Mouse (Mus musculus) left cerebral cortex, adult 2 months (tissue): ENCODE data around the gene Elmo1. TPM values are rescaled to one million over a fixed set of nuclear protein-coding genes. Genes with fewer than 3 reads are reported as not detected.

Source experiments
- DNase-seq, 2 experiments: peaks; one replicate each; pipeline ENCODE4 v3.0.0; 2021 to 2022; ENCODE audit warnings: low spot score in 2 of 2, mixed read lengths in 1 of 2; ENCODE audit errors: extremely low spot score in 1 of 2
- H3K27ac ChIP-seq: fragments of 200-600 bp; 2 replicates; pipeline ENCODE4 v1.8.1; 2022
- H3K4me3 ChIP-seq: fragments of 200-600 bp; 2 replicates; pipeline ENCODE4 v1.8.1; 2022
- CTCF ChIP-seq: fragments of 200-600 bp; IDR thresholded peaks from 2 replicates; pipeline ENCODE4 v1.8.1; 2022; ENCODE audit warnings: antibody characterized with exemption, mild to moderate bottlenecking, moderate library complexity
- intact Hi-C: fragments of 180-260 bp; cut with DNase I; formaldehyde crosslinking; loops from one replicate; pipeline ENCODE4 v1.15.1; 2025
- total RNA-seq, 2 experiments: library from RNA; stranded (reverse); gene quantifications; 2 replicates each; pipeline ENCODE4 v1.2.3; 2021

Elmo1 gene
- total RNA-seq, 2 experiments from 2014 or later: 62.8 to 79.1 TPM

DNA sequence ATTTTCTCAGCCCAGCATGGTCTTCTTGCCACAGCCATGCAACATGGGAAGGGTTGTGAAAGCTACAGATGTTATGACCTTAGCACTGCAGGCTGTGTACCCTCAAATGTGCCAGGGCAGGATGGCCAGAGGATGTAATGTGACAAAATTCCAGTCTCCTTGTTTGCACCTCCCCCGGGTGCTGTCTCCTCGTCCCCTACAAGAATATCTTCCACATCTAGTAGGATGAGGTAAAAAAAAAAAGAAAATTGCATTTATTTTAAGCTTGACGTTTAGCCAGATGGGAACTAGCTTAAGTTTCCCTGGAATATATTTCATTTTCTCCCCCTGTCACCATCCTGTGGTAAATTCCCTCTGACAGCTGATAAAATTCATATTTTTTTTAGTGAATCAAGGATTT, 307.3 kb downstream of the Elmo1 start:
- no peak for TF ChIP-seq CTCF
- Histone ChIP-seq H3K4me3 (no peak overlapping the region), H3K27ac (peak overlapping the region; percentile 77)
- intact Hi-C loops: loop anchor here (2.0 to 5.0 kb wide), 2 partner anchors 35 to 75 kb away; no protein-coding TSS in a partner anchor
- DNase-seq: peak in 1 of 2 experiments; percentile 21

DNA sequence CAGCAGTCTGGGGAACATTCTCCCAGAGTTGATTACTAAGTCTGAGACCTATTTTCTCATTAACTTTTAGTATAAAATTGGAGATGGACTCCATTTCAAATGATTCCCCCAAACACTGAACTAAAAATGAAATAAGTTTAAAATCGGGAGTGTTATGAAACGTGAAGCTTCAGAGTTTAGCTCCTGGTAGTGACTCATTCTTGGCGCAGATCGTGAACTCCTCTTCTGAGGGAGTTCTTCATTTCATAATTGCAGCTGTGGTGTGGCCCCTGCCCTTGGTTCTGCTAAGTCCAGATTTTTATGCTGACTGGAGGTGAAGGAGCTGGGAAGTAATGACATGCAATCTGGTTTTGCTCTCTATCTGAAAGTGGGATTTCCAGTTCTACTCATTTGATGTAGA, 307.9 kb downstream of the Elmo1 start:
- Histone ChIP-seq H3K27ac (peak overlapping the region; percentile 77), H3K4me3 (no peak overlapping the region)
- peak in 1 of 2 experiments; percentile 25 for DNase-seq
- intact Hi-C loops: loop anchor here (5.0 kb wide), 1 partner anchor 74 kb away; no protein-coding TSS in a partner anchor
- no peak for TF ChIP-seq CTCF

DNA sequence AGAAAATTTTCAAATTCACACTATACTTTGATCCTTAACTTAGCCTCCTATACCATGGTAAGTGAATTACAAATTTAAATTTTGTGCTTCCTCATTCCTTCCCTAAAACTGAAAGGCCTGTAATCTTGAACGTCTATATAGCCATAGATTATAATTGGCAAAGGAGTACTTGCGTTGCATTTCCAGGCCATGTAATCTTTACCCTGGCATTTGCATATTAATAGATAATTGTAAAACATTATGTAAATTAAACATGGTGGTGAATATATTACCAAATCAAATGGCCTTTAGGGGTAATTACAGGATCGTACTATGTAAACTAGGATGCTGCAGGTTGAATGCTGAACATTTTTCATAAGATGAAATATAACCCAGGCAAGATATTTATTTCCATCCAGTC, 314.1 kb downstream of the Elmo1 start:
- no peak for TF ChIP-seq CTCF
- intact Hi-C loops: no loop called here
- no peak overlapping the region for H3K27ac ChIP-seq
- no peak for DNase-seq
- H3K4me3 ChIP-seq: no peak overlapping the region

DNA sequence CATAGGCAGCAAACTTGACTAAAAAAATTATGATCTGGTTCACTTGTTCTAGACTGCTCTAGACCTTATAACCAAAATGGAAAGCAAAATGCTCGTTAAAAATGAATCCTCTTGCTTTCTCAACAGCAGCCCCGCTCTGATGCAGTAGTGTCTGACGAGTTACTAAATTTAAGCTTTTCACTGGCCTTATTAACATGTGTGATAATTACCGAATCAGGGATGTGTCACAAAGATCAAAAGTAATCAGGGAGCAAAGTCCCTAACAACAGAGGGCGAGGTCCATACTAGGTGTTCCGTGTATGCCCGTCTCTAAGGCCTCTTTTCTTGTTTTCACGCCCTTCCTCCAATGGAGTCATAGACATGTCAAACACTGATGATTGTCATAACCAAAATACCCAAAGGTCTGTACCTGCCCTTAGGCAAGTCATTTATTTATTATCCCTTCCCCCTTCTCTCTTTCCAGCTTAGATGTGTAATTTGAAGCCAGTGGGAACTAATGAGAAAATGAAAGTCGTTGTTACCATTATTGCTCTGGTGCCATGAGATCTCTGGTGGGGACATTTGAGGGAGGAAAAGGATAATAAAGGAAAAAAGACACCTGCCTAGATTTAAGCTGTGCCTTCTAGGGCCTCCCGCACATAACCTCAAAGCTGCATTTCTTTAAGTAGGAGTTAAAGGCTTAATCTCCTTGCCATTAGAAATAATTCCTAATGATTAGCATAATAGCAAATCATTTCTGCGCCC, 316.2 kb downstream of the Elmo1 start:
- Histone ChIP-seq H3K27ac (no peak overlapping the region), H3K4me3 (no peak overlapping the region)
- intact Hi-C loops: no loop called here
- DNase-seq: no peak
- no peak for TF ChIP-seq CTCF

DNA sequence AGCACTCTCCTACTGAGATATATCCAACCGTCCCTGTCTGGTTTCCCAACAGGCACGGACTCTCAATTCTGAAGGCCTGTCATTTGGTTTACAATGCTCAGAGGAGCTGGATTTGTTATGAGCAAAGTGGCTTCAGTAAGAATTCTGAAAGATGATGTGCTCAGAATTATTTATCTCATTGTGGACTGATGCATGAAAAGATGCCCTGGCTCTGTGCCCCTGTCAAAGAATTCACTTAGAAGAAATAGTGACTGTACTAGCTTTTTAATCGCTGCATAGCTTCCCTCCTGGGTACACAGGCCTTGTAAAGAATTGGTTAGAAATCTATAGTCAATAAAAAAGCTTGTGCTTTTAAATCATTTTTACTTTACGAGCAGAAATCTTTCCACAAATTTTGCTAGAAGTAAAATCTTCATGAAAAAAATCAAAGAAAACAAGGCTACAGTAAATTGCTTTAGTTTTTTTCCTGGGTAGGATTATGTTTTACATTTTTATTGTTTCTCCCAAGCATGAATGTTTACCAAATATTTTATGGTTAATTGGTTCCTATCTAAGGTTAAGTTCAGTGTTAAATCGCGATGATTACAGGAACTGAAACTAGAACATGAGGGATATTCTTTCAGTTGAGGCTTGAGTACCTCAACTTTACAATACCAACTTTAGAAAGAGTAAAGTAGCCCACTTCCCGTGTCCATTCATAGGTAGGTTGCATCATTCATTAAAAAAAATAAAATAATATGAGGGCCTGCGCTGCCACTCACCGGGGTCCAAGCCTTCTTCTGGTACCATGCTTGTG, 320.1 kb downstream of the Elmo1 start:
- no peak for TF ChIP-seq CTCF
- intact Hi-C loops: no loop called here
- no peak for DNase-seq
- Histone ChIP-seq H3K27ac (no peak overlapping the region), H3K4me3 (no peak overlapping the region)

DNA sequence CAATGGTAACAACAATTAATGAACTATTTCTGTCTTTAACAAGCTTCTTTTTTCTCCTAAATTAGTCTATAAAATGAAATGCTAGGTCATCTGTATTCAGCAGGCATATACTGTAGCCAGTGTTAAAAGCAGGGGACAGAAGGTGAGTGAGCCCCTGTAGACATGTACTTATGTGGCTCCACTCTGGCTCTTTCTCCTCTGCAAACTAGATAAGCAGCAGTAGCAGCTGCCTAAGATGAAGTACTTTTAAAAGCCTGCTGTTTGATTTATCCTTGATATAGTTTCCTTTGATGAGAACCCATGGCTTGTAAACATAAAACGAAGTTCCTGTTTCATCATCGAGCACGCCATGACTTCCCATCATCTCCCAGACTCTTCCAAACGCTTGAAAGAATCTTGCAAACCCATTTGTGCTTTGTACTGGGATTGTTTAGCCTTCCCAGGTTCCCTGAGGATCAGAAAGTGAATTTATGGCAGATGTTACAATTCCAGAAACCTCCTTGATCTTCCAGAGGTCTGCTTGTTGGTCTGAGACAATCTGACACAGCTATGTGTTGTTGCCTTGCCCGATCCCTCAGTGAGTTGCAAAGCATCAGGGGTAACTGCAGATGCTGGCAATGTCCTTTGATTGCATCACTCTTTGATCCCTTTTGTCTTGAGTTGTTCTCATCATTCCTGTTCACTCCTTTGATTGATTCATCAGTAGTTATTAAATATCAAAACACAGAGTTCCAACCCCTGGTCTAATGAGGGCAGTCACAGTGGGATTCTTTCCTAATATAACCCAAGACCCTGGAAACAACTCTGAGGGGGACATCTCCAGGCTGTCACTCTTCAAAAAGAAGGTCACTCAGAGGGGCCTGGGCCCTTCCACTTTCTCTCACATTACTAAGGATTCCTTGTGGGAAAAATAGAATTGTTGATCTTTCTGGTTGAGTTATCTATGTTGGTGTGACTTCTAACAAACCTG, 326.6 kb downstream of the Elmo1 start:
- intact Hi-C loops: no loop called here
- TF ChIP-seq CTCF: no peak
- DNase-seq: no peak
- Histone ChIP-seq H3K27ac (no peak overlapping the region), H3K4me3 (no peak overlapping the region)

DNA sequence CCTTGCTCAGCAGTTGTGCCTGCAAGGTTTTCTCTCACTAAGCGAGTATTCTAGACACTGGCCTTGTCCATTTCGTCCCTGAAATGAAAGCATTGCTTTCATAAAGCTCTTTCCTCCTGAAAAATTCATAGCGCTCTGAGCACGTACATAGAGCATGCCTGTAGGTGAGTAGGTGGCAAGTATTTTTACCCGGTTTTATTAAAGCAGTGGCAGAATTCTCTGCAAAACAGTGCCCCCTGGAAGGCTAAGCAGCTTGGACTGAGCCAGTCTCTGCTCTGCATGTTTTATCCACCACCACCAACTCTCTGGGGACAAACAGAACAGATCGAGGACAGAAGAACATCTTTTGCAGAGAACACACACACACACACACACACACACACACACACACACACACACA, 340.6 kb downstream of the Elmo1 start:
- peak in 1 of 2 experiments; percentile 20 for DNase-seq
- intact Hi-C loops: no loop called here
- peak; percentile 13; the same call in 1 of the 2 replicates for TF ChIP-seq CTCF
- Histone ChIP-seq H3K27ac (peak overlapping the region; percentile 56), H3K4me3 (no peak overlapping the region)

DNA sequence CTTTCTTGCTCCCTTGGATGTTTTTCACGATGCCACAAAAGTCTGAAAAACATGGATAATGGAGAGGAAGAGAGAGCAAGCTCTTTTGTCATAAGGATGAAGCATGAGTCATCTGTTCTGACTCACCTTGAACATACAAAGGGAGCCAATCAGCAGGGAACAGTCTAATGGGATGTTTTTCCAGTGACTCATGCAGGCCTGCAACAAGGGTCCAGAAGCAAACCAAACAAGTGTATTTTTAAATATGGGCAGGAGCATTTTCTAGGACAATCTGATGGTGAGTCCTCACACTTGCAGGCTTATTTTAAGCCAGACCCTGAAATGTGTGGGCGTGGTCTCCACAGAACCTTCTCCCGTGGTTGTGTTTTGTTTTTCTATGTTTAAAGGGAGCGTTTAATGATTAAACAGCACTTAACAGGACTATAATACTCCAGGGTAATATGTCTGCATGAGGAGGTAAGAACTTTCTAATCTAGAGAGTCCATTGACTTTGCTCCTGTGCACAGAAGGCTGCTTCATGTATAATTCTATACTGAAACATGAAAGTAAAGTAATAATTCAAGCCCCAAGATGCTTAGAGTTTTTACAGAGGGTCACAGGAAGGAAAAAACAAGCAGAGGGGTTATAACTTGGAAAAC, 342.9 kb downstream of the Elmo1 start:
- H3K4me3 ChIP-seq: no peak overlapping the region
- intact Hi-C loops: loop anchor here (2.0 kb wide), 2 partner anchors 37 to 127 kb away; no protein-coding TSS in a partner anchor
- TF ChIP-seq CTCF: no peak
- peak; percentile 15 to 17 for DNase-seq
- peak overlapping the region; percentile 42; the same call in 1 of the 2 replicates for H3K27ac ChIP-seq

DNA sequence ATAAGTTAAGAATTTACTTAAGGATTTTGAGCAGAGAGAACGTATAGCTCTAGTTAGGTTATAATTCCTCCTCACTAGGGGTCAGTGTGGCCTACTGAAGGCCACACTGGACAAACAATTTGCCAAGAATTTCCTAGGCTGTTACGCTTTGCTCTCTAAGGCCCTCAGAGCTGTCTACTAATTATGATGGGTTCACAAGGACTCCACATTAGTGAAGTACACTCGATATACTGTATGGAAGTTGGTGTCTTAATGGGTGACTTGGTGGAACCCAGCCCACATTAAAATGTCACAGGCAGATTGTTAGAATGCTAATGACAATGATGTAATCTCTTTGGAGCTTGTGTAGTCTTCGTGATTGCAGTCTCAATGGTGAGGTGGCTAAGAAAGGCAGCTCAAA, 343.7 kb downstream of the Elmo1 start:
- Histone ChIP-seq H3K4me3 (no peak overlapping the region), H3K27ac (no peak overlapping the region)
- TF ChIP-seq CTCF: peak; percentile 14
- intact Hi-C loops: loop anchor here (2.0 kb wide), 1 partner anchor 37 kb away; no protein-coding TSS in a partner anchor
- DNase-seq: no peak

DNA sequence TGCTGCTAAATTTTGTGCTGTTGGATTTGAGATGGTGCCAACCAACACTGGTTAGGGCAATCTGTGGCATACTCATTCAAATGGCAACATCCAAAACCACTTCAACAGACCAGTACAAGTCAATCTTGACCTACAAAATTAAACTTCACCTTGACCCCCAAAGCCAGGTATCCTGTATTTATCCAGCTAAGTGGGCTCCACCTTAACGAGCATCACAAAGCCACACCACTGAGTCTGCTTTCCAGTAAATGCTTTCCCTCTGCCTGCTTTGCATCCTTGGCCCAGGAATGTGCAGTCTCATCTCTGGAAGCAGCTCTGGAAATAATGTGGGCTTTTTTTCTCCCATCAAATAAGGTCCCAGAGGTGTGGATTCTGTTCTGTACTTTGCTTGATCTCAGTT, 349.1 kb downstream of the Elmo1 start:
- no peak for DNase-seq
- TF ChIP-seq CTCF: no peak
- Histone ChIP-seq H3K4me3 (no peak overlapping the region), H3K27ac (no peak overlapping the region)
- intact Hi-C loops: no loop called here

DNA sequence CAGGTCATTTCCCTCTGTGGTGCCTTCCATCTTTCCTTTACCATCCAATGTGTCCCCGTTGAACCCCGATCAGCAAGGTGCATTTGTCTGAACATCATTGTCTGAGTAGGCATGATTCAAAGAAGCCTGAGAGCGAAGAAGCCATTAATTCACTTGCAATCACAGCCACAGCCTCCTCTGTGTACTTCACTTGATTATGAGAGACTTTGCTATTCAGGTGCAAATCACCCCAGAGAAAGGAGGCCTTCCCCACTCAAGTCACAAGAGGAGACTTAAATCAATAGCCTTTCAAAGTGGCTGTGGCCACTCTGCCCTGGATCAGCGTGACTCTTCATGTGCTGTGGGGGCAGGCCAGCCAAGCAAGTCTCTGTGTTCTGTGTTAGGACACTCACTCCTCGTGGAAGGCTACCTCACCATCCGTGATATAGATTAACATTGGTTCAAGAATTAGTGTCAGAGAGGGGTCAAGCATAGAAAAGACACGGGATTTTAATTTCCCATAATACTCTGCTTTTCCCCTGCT, 360.5 kb downstream of the Elmo1 start:
- DNase-seq: no peak
- TF ChIP-seq CTCF: no peak
- H3K27ac ChIP-seq: no peak overlapping the region
- H3K4me3 ChIP-seq: no peak overlapping the region
- intact Hi-C loops: no loop called here
